Mouse (Mus musculus) midbrain, embryonic 16.5 days (tissue): Measurements from ENCODE around the gene Inf2. TPM values are rescaled to one million over a fixed set of nuclear protein-coding genes. Genes with fewer than 3 reads are reported as not detected.

ENCODE experiments used
- ATAC-seq: fragments of 200-750 bp; cut with Nextera tagmentation; 2 replicates; pipeline ENCODE4 v1.8.0; 2017; ENCODE audit warnings: moderate TSS enrichment
- H3K27ac ChIP-seq: fragments of 300-500 bp; sonication (generic); 2 replicates; pipeline ENCODE4 v1.5.1; 2014; ENCODE audit warnings: mild to moderate bottlenecking, low read length, mixed read lengths
- H3K27me3 ChIP-seq: fragments of 300-500 bp; sonication (generic); 2 replicates; pipeline ENCODE4 v1.6.1; 2014; ENCODE audit warnings: low read depth, low read length, mixed read lengths; ENCODE audit not compliant: control insufficient read depth, insufficient read depth
- H3K36me3 ChIP-seq: fragments of 300-500 bp; sonication (generic); 2 replicates; pipeline ENCODE4 v1.6.1; 2014; ENCODE audit warnings: mild to moderate bottlenecking, low read length, moderate library complexity, mixed read lengths; ENCODE audit not compliant: control insufficient read depth, insufficient read depth
- H3K4me1 ChIP-seq: fragments of 300-500 bp; sonication (generic); 2 replicates; pipeline ENCODE4 v1.6.1; 2014; ENCODE audit warnings: mild to moderate bottlenecking, low read length, mixed read lengths; ENCODE audit not compliant: control insufficient read depth, insufficient read depth
- H3K4me2 ChIP-seq: fragments of 300-500 bp; sonication (generic); 2 replicates; pipeline ENCODE4 v1.6.1; 2014; ENCODE audit warnings: mild to moderate bottlenecking, low read length, mixed read lengths
- H3K4me3 ChIP-seq: fragments of 300-500 bp; sonication (generic); 2 replicates; pipeline ENCODE4 v1.5.1; 2014; ENCODE audit warnings: low read depth, mild to moderate bottlenecking, low read length, moderate library complexity, mixed read lengths
- H3K9ac ChIP-seq: fragments of 300-500 bp; sonication (generic); 2 replicates; pipeline ENCODE4 v1.6.1; 2014; ENCODE audit warnings: low read depth, low read length, mixed read lengths
- H3K9me3 ChIP-seq: fragments of 300-500 bp; sonication (generic); replicated peaks from 2 replicates; pipeline ENCODE4 v1.6.1; 2014; ENCODE audit warnings: mild to moderate bottlenecking, low read length, mixed read lengths; ENCODE audit not compliant: control insufficient read depth, poor library complexity, severe bottlenecking
- WGBS: fragments of 180-500 bp; shearing (Covaris S2); extraction: QIAGEN DNeasy Blood & Tissue Kit; methylation state at CpG from one replicate; pipeline ENCODE4 v1.1.7; 2014; 5-methylcytosine and 5-hydroxymethylcytosine counted together
- polyA plus RNA-seq: library from polyadenylated mRNA; unstranded; fragments of >200 nt; fragmentation: Nextera tagmentation; extraction: Ambion mirVana; gene quantifications from 2 replicates; pipeline ENCODE4 v1.2.1, GENCODE M21; 2015

Inf2 gene
- polyA plus RNA-seq, 1 experiment from 2014 or later = 0.53 TPM

GRCm38 (mm10) chr12:112632084-112632777, 43.6 kb downstream of the Inf2 start:
- H3K27me3 ChIP-seq = no peaks in the 10 kb centered on the region
- H3K4me1 ChIP-seq = peaks cover 6% of the 10 kb centered on the region; the same call in 1 of the 2 replicates
- H3K4me3 ChIP-seq = no peak overlapping the region
- no peak overlapping the region for H3K4me2 ChIP-seq
- H3K9ac ChIP-seq = no peak overlapping the region
- H3K27ac ChIP-seq = no peak overlapping the region
- H3K36me3 ChIP-seq = no peaks in the 10 kb centered on the region
- ATAC-seq = no peak
- 69% methylated on average over 11 of the region's 11 CpGs for WGBS
- no peaks in the 10 kb centered on the region for H3K9me3 ChIP-seq

GRCm38 (mm10) chr12:112632907-112633306, 44.3 kb downstream of the Inf2 start:
- Histone ChIP-seq H3K4me3 (no peak overlapping the region), H3K27me3 (no peaks in the 10 kb centered on the region), H3K9ac (no peak overlapping the region), H3K9me3 (no peaks in the 10 kb centered on the region), H3K4me2 (no peak overlapping the region), H3K36me3 (no peaks in the 10 kb centered on the region), H3K4me1 (peaks cover 6% of the 10 kb centered on the region; the same call in 1 of the 2 replicates), H3K27ac (no peak overlapping the region)
- 88% methylated on average over 5 of the region's 5 CpGs for WGBS
- no peak for ATAC-seq

DNA sequence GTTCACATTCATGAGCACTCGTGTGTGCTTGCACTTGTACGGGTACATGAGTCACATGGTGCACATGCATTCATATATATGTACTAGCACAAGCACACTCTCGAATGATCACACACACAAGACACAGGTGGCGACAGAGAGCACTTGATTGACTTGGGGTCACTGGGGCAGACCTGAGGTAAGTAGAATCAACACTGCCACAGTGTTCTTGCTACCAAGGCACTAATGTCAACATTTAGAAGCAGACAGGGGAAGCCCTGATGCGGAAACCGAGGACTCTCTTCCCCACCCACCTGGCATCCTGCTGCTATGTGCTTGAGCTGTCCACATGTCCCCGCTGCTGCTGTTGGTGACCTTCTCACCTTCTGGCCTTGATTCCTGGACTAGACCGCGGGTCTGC, 45.1 kb downstream of the Inf2 start:
- Histone ChIP-seq H3K27me3 (no peaks in the 10 kb centered on the region), H3K4me2 (no peak overlapping the region), H3K4me3 (no peak overlapping the region), H3K36me3 (no peaks in the 10 kb centered on the region), H3K9ac (no peak overlapping the region), H3K4me1 (peaks cover 6% of the 10 kb centered on the region; the same call in 1 of the 2 replicates), H3K27ac (no peak overlapping the region), H3K9me3 (no peaks in the 10 kb centered on the region)
- WGBS = 71% methylated on average over 9 of the region's 9 CpGs
- no peak for ATAC-seq

- H3K4me3 ChIP-seq = no peak overlapping the region
- no peaks in the 10 kb centered on the region for H3K36me3 ChIP-seq
- no peak for ATAC-seq
- 91% methylated on average over 10 of the region's 10 CpGs for WGBS
- H3K4me1 ChIP-seq = no peaks in the 10 kb centered on the region
- no peak overlapping the region for H3K4me2 ChIP-seq
- no peak overlapping the region for H3K9ac ChIP-seq
- H3K27me3 ChIP-seq = no peaks in the 10 kb centered on the region
- no peak overlapping the region for H3K27ac ChIP-seq
- H3K9me3 ChIP-seq = no peaks in the 10 kb centered on the region
Observed at GRCm38 (mm10) chr12:112639526-112639925, 50.9 kb downstream of the Inf2 start.

GRCm38 (mm10) chr12:112643126-112643525, 54.5 kb downstream of the Inf2 start:
- Histone ChIP-seq H3K27me3 (no peaks in the 10 kb centered on the region), H3K4me1 (peaks cover 14% of the 10 kb centered on the region), H3K4me3 (no peak overlapping the region), H3K9me3 (no peaks in the 10 kb centered on the region), H3K4me2 (no peak overlapping the region), H3K9ac (no peak overlapping the region), H3K36me3 (peaks cover 3% of the 10 kb centered on the region; the same call in 1 of the 2 replicates), H3K27ac (no peak overlapping the region)
- ATAC-seq = no peak
- 93% methylated on average over 6 of the region's 6 CpGs for WGBS

DNA sequence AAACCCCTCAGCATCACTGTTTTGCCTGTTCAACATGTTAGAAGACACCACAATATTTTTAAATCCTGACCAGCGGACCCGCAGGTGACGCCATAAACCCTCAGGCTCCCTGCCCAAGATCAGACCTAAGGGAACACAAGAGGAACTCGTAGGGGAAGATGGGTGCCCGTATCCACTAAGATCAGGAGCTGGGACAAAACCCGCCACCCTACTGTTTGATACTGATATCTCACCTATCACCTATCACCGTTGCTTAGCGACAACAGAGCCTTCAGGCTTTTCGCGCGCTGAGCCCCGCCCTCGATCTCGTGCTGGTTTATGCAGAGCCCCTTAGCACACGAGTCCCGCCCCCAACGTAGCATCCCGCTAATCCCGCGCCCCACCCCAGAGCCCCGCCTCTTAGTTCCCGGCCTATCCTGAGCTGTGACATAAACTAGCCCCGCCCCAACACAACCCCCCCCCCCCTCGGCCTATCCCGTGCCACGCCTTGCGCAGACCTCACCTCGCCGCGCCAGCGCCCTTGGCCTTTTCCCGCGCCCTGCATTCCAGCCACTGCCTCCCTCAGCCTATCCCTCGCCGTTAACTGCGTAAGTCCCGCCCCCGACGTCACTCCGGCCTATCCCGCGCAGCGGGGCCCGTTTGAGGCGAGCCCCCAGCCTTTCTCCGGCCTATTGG, 55.7 kb downstream of the Inf2 start, which contains the start of gene Siva1:
TSS of gene Siva1 (plus strand) at position 500 of the 675 bp plus-strand sequence.
- H3K4me3 ChIP-seq = peak within 1 kb of the TSS; percentile 72
- peaks cover 6% of the 10 kb centered on the region; the same call in 1 of the 2 replicates for H3K36me3 ChIP-seq
- H3K27me3 ChIP-seq = no peaks in the 10 kb centered on the region
- H3K4me1 ChIP-seq = peaks cover 14% of the 10 kb centered on the region
- no peaks in the 10 kb centered on the region for H3K9me3 ChIP-seq
- WGBS = under 1% methylated on average over 33 of the region's 46 CpGs
- H3K9ac ChIP-seq = peak within 1 kb of the TSS; percentile 74
- peak within 1 kb of the TSS; percentile 82 for H3K27ac ChIP-seq
- H3K4me2 ChIP-seq = peak within 1 kb of the TSS; percentile 82
- peak; percentile 97 for ATAC-seq

DNA sequence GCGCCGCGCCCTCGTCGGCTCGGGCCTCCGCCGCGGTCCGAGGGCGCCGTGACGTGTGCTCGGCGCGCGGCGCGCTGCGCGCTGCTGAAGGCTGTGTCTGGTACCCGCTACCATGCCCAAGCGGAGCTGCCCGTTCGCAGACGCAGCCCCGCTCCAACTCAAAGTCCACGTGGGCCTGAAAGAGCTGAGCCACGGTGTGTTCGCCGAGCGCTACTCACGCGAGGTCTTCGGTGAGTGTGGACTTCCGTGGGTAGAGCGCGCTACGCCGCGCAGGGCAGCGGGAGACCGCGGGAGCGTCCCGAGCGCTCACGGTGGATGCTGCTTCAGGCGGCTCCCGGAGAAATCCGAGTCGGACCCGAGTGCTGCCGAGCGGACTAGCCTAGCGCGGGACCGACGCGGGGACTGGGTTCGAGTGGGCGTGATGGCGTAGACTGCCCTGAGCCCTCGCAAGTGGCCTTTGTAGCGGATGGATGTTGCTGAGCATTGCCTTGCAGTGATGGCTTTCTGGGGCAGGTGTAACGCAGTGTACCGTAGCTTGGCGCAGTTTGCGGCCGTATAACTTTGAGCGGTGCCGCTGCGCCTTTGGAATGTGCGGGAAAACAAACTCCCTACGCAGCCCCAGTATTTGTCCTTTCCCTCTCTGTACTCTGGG, 56.4 kb downstream of the Inf2 start:
- Histone ChIP-seq H3K4me3 (peak overlapping the region; percentile 72), H3K4me2 (peak overlapping the region; percentile 82), H3K9ac (peak overlapping the region; percentile 74), H3K27me3 (no peaks in the 10 kb centered on the region), H3K36me3 (peaks cover 6% of the 10 kb centered on the region; the same call in 1 of the 2 replicates), H3K27ac (peak overlapping the region; percentile 82), H3K9me3 (no peaks in the 10 kb centered on the region), H3K4me1 (peaks cover 14% of the 10 kb centered on the region)
- under 1% methylated on average over 75 of the region's 75 CpGs for WGBS
- no peak; the same call in 1 of the 2 replicates for ATAC-seq

GRCm38 (mm10) chr12:112646139-112646538, 57.6 kb downstream of the Inf2 start:
- WGBS = 68% methylated on average over 6 of the region's 6 CpGs
- Histone ChIP-seq H3K4me2 (peak overlapping the region; percentile 82), H3K27ac (no peak overlapping the region), H3K27me3 (no peaks in the 10 kb centered on the region), H3K9me3 (no peaks in the 10 kb centered on the region), H3K4me3 (no peak overlapping the region), H3K36me3 (peaks cover 6% of the 10 kb centered on the region; the same call in 1 of the 2 replicates), H3K9ac (0 out of 2 replicates have a peak overlapping the region, but pooled peaks have one; percentile 38), H3K4me1 (peaks cover 14% of the 10 kb centered on the region)
- no peak for ATAC-seq
